Mouse (Mus musculus) heart, embryonic 15.5 days (tissue): ENCODE measurements at regions not wholly inside any gene's neighbourhood (a gene's known extent, or its start where the extent isn't known, plus 50 kb on each side); places are given as distances from the start of the nearest gene placed in this dataset.

Experiments
- ATAC-seq: fragments of 200-750 bp; cut with Nextera tagmentation; replicated peaks from 2 replicates; pipeline ENCODE4 v1.8.0; 2017; ENCODE audit warnings: low read depth, moderate TSS enrichment; ENCODE audit not compliant: insufficient number of reproducible peaks, insufficient read depth, low FRiP score
- H3K27ac ChIP-seq: fragments of 300-500 bp; sonication (generic); 2 replicates; pipeline ENCODE4 v1.5.1; 2015; ENCODE audit warnings: mild to moderate bottlenecking, inconsistent platforms
- H3K27me3 ChIP-seq: fragments of 300-500 bp; sonication (generic); 2 replicates; pipeline ENCODE4 v1.6.1; 2015; ENCODE audit warnings: inconsistent platforms
- H3K36me3 ChIP-seq: fragments of 300-500 bp; sonication (generic); 2 replicates; pipeline ENCODE4 v1.6.1; 2015; ENCODE audit warnings: mild to moderate bottlenecking, inconsistent platforms
- H3K4me1 ChIP-seq: fragments of 300-500 bp; sonication (generic); replicated peaks from 2 replicates; pipeline ENCODE4 v1.6.1; 2015; ENCODE audit warnings: inconsistent platforms
- H3K4me2 ChIP-seq: fragments of 300-500 bp; sonication (generic); 2 replicates; pipeline ENCODE4 v1.6.1; 2015; ENCODE audit warnings: inconsistent platforms, mild to moderate bottlenecking, moderate library complexity
- H3K4me3 ChIP-seq: fragments of 300-500 bp; sonication (generic); 2 replicates; pipeline ENCODE4 v1.5.1; 2015; ENCODE audit warnings: mild to moderate bottlenecking, inconsistent platforms
- H3K9ac ChIP-seq: fragments of 300-500 bp; sonication (generic); 2 replicates; pipeline ENCODE4 v1.6.1; 2015; ENCODE audit warnings: mild to moderate bottlenecking, inconsistent platforms
- H3K9me3 ChIP-seq: fragments of 300-500 bp; sonication (generic); replicated peaks from 2 replicates; pipeline ENCODE4 v1.6.1; 2016; ENCODE audit warnings: inconsistent platforms
- WGBS: fragments of 180-500 bp; shearing (Covaris S2); methylation state at CpG from one replicate; pipeline ENCODE4 v1.1.7; 2015; ENCODE audit warnings: mixed read lengths; 5-methylcytosine and 5-hydroxymethylcytosine counted together

DNA sequence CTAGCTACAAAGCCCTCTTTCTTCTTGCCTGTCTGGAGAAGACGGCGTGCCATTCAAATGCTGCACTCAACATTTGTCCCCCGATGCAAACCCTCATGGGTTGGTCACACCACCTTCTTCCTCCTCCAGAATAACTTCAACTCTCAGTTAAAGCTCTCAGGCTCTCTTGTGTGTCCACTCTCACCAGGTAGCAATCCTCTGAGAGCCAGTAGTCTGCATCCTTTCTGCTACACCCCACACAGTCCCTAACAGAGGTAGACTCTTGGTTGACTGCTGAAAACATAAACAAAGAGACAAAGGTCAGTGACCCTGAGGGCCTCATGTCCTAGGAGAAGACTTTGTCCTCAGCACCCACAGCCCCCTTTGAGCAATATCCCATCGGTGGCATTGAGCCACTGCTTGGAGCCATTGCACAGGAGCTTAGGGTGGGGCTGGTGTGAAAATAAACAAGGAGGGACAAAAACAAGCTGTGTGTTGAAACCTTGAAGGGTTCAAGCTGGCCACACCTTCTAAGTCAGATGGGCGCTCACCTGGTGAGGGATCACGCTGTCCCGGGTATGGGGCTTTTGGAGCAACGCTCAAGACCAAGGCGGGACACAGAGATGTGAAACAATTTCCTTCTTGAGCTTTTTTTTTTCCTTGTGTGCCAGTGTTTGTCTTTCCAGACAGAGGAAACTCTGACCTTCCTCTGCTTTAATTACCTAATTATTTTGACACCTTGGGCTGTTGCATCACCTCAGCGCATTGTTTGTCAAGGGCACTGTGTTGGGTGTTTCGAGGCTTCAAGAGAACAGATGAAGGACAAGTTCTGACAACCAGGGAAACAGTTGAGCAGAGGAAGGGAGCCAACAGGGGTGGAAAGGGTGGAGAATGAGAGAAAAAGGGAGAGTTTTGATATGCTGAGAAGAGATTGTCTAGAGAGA, 101.4 kb upstream of the Bcl6 start:
- H3K27me3 ChIP-seq = no peaks in the 10 kb centered on the region
- WGBS = 80% methylated on average over 11 of the region's 11 CpGs
- H3K9ac ChIP-seq = no peak overlapping the region
- H3K27ac ChIP-seq = no peak overlapping the region
- no peak overlapping the region for H3K4me2 ChIP-seq
- no peak for ATAC-seq
- no peaks in the 10 kb centered on the region for H3K9me3 ChIP-seq
- H3K4me1 ChIP-seq = no peaks in the 10 kb centered on the region
- no peaks in the 10 kb centered on the region for H3K36me3 ChIP-seq
- H3K4me3 ChIP-seq = no peak overlapping the region

DNA sequence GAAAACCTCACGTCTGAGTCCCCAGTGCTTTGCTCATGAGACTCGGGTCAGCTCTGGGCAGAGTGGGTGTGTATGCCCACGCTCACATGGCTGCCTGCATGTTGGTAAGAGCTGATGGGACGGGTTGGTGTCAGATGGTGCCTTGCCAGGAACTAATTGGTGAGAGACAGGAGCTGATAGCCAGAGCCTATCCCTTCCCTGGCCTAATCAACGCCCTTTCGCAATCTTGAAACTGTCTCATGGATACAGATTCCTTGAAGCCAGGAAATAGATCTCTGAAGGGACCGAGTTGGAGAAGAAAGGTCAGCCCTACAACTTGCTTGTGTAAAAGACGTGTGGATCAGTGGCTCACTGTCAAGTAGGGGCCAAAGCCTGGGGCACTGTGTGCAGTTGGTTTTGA, 95.3 kb upstream of the Bcl6 start:
- Histone ChIP-seq H3K9me3 (no peaks in the 10 kb centered on the region), H3K4me3 (no peak overlapping the region), H3K4me2 (no peak overlapping the region), H3K9ac (no peak overlapping the region), H3K36me3 (no peaks in the 10 kb centered on the region), H3K27ac (no peak overlapping the region), H3K27me3 (no peaks in the 10 kb centered on the region), H3K4me1 (no peaks in the 10 kb centered on the region)
- no peak for ATAC-seq
- 53% methylated on average over 8 of the region's 8 CpGs for WGBS

DNA sequence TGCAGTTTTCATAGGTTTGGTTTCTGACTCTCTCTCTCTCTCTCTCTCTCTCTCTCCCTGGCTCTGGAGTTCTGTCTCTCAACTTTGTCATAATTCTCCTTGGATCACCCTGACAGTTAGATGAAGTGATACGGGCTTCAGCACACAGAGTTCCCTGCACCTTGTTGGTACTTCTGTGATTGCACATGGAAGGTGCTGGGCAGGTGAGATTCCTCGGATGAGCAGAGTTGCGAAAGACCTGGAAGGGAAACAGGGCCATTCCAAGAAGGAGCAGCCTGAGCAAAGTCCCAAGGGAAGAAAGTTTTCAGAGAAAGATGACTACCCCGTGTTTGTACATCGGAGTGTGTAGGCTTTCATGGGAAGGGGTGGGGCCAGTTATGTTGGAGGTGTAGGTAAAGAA, 91.8 kb upstream of the Bcl6 start:
- ATAC-seq = no peak
- H3K36me3 ChIP-seq = no peaks in the 10 kb centered on the region
- no peak overlapping the region for H3K4me3 ChIP-seq
- no peaks in the 10 kb centered on the region for H3K27me3 ChIP-seq
- no peak overlapping the region for H3K4me2 ChIP-seq
- 82% methylated on average over 5 of the region's 5 CpGs for WGBS
- no peak overlapping the region for H3K27ac ChIP-seq
- H3K9me3 ChIP-seq = no peaks in the 10 kb centered on the region
- no peaks in the 10 kb centered on the region for H3K4me1 ChIP-seq
- no peak overlapping the region for H3K9ac ChIP-seq

DNA sequence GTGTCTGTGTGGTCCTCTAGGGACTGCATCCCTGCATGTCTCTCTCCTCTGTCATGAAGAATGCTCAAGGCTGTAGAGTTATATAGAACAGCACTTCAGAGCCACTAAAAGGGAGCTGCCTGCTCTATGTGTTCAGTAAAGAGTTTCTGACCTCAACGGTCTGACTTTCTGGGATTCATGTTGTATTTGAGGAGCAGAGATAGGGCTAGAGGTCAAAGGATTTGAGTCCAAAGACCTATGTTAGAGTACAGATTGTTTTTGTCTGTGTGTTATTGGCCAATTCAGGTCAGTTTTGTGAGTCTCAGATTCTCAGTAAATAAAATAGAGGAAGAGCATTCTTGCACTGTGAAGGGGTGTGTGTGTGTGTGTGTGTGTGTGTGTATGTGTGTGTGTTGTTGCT, 90.0 kb upstream of the Bcl6 start:
- Histone ChIP-seq H3K36me3 (no peaks in the 10 kb centered on the region), H3K27ac (no peak overlapping the region), H3K9me3 (no peaks in the 10 kb centered on the region), H3K4me2 (no peak overlapping the region), H3K27me3 (0 out of 2 replicates have a peak, but pooled peaks cover 3% of the 10 kb centered on the region), H3K4me1 (no peaks in the 10 kb centered on the region), H3K9ac (no peak overlapping the region), H3K4me3 (no peak overlapping the region)
- ATAC-seq = no peak
- 84% methylated on average over 1 of the region's 1 CpGs for WGBS

DNA sequence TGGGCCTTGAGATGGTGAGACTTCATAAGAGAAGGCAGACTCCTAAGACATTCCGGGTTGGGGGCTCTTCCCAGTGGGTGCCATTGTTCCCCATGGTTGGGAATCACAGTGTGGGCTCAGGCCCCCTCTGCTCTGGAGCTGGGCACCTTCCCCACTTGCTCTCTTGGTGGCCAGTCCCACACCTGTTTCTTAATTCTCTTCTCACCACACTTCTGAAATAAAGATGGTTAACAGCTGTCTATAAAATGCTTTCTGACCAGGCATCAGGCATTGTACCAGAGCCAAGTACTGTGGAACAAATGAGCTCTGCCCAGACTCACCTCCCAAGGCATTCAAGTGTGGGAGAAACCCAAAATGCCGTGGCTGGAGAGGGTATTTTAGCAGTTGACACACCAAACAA, 88.8 kb upstream of the Bcl6 start:
- ATAC-seq = no peak
- H3K27ac ChIP-seq = no peak overlapping the region
- H3K9me3 ChIP-seq = no peaks in the 10 kb centered on the region
- no peaks in the 10 kb centered on the region for H3K36me3 ChIP-seq
- no peaks in the 10 kb centered on the region for H3K4me1 ChIP-seq
- H3K4me3 ChIP-seq = no peak overlapping the region
- WGBS = 75% methylated on average over 2 of the region's 2 CpGs
- H3K4me2 ChIP-seq = no peak overlapping the region
- 0 out of 2 replicates have a peak, but pooled peaks cover 3% of the 10 kb centered on the region for H3K27me3 ChIP-seq
- H3K9ac ChIP-seq = no peak overlapping the region

DNA sequence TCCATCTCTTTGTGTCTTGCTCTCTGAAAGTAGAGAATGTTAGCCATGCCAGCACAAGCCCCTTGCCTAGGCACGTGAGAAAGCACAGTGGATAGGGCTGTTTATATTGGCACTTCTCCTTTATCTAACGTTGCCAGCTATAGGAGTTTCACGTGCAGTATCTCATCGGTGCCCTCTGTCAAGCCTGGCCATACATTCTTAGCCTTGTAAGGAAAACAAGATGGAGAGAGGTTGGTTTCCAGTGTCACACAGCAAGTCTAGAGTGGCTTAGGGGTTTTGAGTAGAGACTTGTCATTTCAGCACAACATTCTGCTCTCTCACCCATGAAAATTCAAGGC, 88.1 kb upstream of the Bcl6 start:
- WGBS = 69% methylated on average over 4 of the region's 4 CpGs

DNA sequence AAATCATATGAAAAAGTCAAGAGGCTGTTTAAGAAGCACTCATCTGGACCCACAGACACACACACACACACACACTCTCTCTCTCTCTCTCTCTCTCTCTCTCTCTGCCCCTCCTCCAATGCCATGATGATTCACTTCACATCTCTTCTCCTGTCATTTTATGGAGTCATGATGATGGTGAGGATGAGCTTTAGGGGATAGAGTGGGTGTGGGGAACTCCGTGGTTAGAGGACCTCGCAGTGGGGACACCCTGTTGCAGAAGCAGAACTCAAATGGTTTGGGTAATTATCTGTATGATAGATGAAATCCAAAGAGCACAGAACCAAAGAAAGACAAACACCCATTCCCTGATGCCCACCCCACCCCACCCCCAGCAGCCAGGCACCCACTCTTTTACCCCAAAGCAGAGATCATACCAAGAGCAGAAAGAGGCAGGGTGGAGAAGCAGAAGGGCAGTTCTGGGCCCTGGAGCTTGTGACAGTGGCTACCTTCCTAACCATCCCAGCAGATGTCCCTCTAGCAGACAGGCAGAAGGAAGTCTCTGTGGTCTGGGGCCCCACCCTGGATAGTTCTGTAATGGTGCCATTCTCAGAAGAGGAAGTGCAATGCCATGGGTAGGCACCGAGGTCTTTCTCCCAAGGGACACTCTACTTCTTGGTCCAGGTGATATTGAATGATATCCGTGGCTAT, 87.6 kb upstream of the Bcl6 start:
- H3K27ac ChIP-seq = no peak overlapping the region
- H3K9ac ChIP-seq = no peak overlapping the region
- ATAC-seq = no peak
- no peaks in the 10 kb centered on the region for H3K36me3 ChIP-seq
- H3K4me2 ChIP-seq = no peak overlapping the region
- H3K4me3 ChIP-seq = no peak overlapping the region
- H3K27me3 ChIP-seq = 0 out of 2 replicates have a peak, but pooled peaks cover 10% of the 10 kb centered on the region
- H3K9me3 ChIP-seq = no peaks in the 10 kb centered on the region
- 84% methylated on average over 4 of the region's 4 CpGs for WGBS
- no peaks in the 10 kb centered on the region for H3K4me1 ChIP-seq

More for the DNA sequence above, 88.1 kb upstream of the Bcl6 start:
- no peaks in the 10 kb centered on the region for H3K4me1 ChIP-seq
- no peaks in the 10 kb centered on the region for H3K36me3 ChIP-seq
- no peak for ATAC-seq
- no peaks in the 10 kb centered on the region for H3K9me3 ChIP-seq
- no peak overlapping the region for H3K4me2 ChIP-seq
- H3K27ac ChIP-seq = no peak overlapping the region
- no peak overlapping the region for H3K4me3 ChIP-seq
- no peak overlapping the region for H3K9ac ChIP-seq
- 0 out of 2 replicates have a peak, but pooled peaks cover 6% of the 10 kb centered on the region for H3K27me3 ChIP-seq

DNA sequence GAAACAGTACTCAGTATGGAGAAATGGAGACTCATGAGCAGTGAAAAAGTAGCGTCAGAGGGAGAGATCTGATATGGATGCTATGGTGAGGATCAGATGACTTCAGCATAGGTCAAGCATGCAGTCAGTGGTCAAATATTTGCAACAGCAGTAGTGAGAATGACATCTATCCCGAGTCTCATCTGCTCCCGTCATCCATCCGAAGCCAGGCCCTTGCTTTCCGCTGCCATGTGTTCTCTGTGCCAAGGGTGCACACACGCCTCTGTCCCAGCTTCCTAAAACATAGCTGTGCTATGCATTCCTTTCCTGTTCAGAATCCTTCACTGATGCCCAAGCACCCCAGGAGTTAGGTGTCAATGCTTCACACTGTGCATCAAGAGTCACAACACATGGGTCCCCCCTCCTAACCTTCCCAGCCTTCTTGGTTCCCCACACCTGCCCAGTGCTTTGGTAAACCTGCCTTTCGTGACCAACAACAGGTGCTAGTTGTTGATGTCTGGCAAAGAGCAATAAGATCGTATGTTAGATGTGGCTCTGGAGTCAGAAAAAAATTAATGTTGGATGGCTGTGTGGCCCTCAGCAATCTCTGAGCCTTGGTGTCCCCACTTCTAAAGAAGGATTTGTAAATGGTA, 85.1 kb upstream of the Bcl6 start:
- Histone ChIP-seq H3K4me2 (no peak overlapping the region), H3K9me3 (no peaks in the 10 kb centered on the region), H3K36me3 (no peaks in the 10 kb centered on the region), H3K27me3 (0 out of 2 replicates have a peak, but pooled peaks cover 10% of the 10 kb centered on the region), H3K4me3 (no peak overlapping the region), H3K27ac (no peak overlapping the region), H3K4me1 (no peaks in the 10 kb centered on the region), H3K9ac (no peak overlapping the region)
- no peak for ATAC-seq
- 79% methylated on average over 8 of the region's 8 CpGs for WGBS

DNA sequence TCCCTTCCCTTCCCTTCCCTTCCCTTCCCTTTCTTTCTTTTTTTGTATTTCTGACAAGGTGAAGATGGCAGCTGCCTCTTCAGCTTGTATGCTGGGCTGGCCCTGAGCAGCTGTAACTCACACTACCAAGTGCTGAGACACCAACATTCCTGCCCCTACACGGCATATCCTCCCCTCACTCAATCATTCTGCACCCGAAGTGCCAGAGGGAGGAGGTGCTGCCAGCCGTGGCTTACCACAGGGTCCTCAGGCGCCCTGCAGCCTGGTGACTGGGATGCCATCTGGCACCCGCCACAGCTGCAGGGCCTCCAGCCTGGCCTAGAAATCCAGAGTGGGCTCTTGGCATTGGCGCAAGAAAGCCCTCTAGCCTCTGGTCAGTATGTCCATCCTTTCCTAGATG, 84.4 kb upstream of the Bcl6 start:
- Histone ChIP-seq H3K9ac (no peak overlapping the region), H3K27ac (no peak overlapping the region), H3K27me3 (0 out of 2 replicates have a peak, but pooled peaks cover 10% of the 10 kb centered on the region), H3K4me3 (no peak overlapping the region), H3K9me3 (no peaks in the 10 kb centered on the region), H3K36me3 (no peaks in the 10 kb centered on the region), H3K4me2 (no peak overlapping the region), H3K4me1 (peaks cover 6% of the 10 kb centered on the region)
- 52% methylated on average over 6 of the region's 6 CpGs for WGBS
- no peak for ATAC-seq

DNA sequence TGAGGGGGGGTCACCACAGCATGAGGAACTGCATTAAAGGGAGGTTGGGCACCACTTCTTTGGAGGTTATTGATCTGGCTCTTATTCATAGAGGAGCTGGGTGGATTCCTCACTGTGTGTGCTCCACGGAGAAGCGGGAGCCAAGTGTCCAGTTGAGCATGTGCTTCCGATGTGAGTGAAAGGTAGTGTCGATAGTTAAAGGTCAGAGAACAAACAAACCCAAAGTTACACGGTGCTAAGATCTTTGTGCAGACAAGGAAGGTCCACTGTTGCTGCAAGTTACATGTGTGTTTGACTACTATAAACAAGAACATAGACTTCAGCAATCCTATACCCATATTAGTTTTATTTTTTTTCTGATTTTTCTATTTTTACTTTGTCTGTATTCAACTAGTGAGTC, 80.8 kb upstream of the Bcl6 start:
- Histone ChIP-seq H3K4me2 (no peak overlapping the region), H3K9me3 (no peaks in the 10 kb centered on the region), H3K9ac (no peak overlapping the region), H3K36me3 (no peaks in the 10 kb centered on the region), H3K27ac (no peak overlapping the region), H3K27me3 (0 out of 2 replicates have a peak, but pooled peaks cover 10% of the 10 kb centered on the region), H3K4me3 (no peak overlapping the region), H3K4me1 (peaks cover 10% of the 10 kb centered on the region)
- WGBS = 81% methylated on average over 5 of the region's 5 CpGs
- no peak for ATAC-seq

DNA sequence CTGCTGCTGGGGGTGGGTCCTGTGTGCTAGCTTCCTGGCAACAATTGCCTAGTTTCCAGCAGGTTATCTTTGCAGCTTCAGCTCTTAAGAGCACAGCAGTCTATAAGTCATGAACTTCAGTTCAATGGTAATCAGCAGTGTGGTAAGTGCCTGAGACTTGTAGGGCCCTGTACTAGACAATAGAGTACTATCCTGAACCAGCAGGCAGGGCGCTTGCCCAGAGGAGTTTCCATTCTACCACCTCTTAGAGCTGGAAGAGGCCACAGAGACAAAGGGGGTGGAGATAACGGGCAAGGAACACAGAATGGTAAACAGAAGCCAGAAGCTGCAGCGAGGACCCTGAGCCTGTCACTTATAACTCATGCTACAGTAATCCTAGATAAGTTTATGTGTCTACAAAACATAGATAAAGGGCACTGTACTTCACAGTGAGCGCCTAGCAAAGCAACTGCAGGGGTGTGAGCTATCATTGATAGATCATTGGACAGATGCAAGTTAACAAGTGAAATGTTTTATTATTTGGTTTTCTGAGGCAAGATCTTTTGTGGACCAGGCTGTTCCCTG, 79.7 kb upstream of the Bcl6 start:
- Histone ChIP-seq H3K4me3 (no peak overlapping the region), H3K27ac (no peak overlapping the region), H3K36me3 (no peaks in the 10 kb centered on the region), H3K4me2 (no peak overlapping the region), H3K4me1 (peaks cover 10% of the 10 kb centered on the region), H3K9ac (no peak overlapping the region), H3K9me3 (no peaks in the 10 kb centered on the region), H3K27me3 (0 out of 2 replicates have a peak, but pooled peaks cover 7% of the 10 kb centered on the region)
- WGBS = 29% methylated on average over 4 of the region's 4 CpGs
- no peak for ATAC-seq
